Mouse (Mus musculus) stomach, embryonic 16.5 days (tissue): ENCODE measurements around the gene Pla2g2f. TPM values are rescaled to one million over a fixed set of nuclear protein-coding genes. Genes with fewer than 3 reads are reported as not detected.

Experiments used
- ATAC-seq: fragments of 200-750 bp; cut with Nextera tagmentation; 2 replicates; pipeline ENCODE4 v1.8.0; 2017; ENCODE audit warnings: moderate number of reproducible peaks, moderate TSS enrichment; ENCODE audit not compliant: insufficient read depth, low FRiP score
- H3K27ac ChIP-seq: fragments of 300-500 bp; sonication (generic); 2 replicates; pipeline ENCODE4 v1.5.1; 2014; ENCODE audit warnings: low read length
- H3K27me3 ChIP-seq: fragments of 300-500 bp; sonication (generic); 2 replicates; pipeline ENCODE4 v1.6.1; 2014; ENCODE audit warnings: low read length, control low read depth, mixed read lengths; ENCODE audit not compliant: control insufficient read depth, insufficient read depth
- H3K36me3 ChIP-seq: fragments of 300-500 bp; sonication (generic); 2 replicates; pipeline ENCODE4 v1.6.1; 2014; ENCODE audit warnings: low read length; ENCODE audit not compliant: control insufficient read depth, insufficient read depth
- H3K4me1 ChIP-seq: fragments of 300-500 bp; sonication (generic); 2 replicates; pipeline ENCODE4 v1.6.1; 2014; ENCODE audit warnings: low read length, control low read depth, mixed read lengths; ENCODE audit not compliant: control insufficient read depth, insufficient read depth
- H3K4me2 ChIP-seq: fragments of 300-500 bp; sonication (generic); 2 replicates; pipeline ENCODE4 v1.6.1; 2014; ENCODE audit warnings: low read depth, low read length, mixed read lengths
- H3K4me3 ChIP-seq: fragments of 300-500 bp; sonication (generic); replicated peaks from 2 replicates; pipeline ENCODE4 v1.5.1; 2014; ENCODE audit warnings: mild to moderate bottlenecking, low read length
- H3K9ac ChIP-seq: fragments of 300-500 bp; sonication (generic); 2 replicates; pipeline ENCODE4 v1.6.1; 2014; ENCODE audit warnings: low read length
- H3K9me3 ChIP-seq: fragments of 300-500 bp; sonication (generic); replicated peaks from 2 replicates; pipeline ENCODE4 v1.6.1; 2016; ENCODE audit warnings: low read length, control low read depth; ENCODE audit not compliant: control insufficient read depth
- WGBS: fragments of 180-500 bp; shearing (Covaris S2); extraction: QIAGEN DNeasy Blood & Tissue Kit; methylation state at CpG from one replicate; pipeline ENCODE4 v1.1.7; 2014; 5-methylcytosine and 5-hydroxymethylcytosine counted together
- polyA plus RNA-seq: library from polyadenylated mRNA; unstranded; fragments of >200 nt; fragmentation: Nextera tagmentation; extraction: Ambion mirVana; gene quantifications from 2 replicates; pipeline ENCODE4 v1.2.1, GENCODE M21; 2015

Gene Pla2g2f
- polyA plus RNA-seq, 1 experiment from 2014 or later, result 2.0 TPM

DNA sequence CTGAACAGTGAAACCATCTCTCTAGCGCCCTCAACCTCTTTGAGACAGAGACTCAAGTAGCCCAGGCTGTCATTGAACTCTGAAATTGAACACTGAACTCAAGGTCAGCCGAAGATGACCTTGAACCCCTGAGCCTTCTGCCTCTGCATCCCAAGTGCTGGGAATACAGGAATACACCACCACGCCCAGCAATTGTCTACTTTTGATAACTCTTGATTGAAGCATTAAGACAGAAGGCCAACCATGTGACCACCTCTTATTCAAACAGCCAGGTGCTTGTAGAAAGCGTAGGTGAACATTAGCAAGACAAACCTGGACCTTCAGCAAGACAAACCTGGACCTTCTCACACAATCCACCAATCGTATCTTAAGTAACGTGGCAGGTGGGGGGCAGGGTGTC is 36.9 kb upstream of the Pla2g2f start:
- Histone ChIP-seq H3K36me3 (no peaks in the 10 kb centered on the region), H3K27me3 (no peaks in the 10 kb centered on the region), H3K4me3 (no peak overlapping the region), H3K4me2 (no peak overlapping the region), H3K9me3 (no peaks in the 10 kb centered on the region), H3K4me1 (peaks cover 6% of the 10 kb centered on the region; the same call in 1 of the 2 replicates), H3K9ac (no peak overlapping the region), H3K27ac (no peak overlapping the region)
- whole genome bisulfite sequencing, result 94% methylated on average over 6 of the region's 6 CpGs
- ATAC-seq, result no peak

DNA sequence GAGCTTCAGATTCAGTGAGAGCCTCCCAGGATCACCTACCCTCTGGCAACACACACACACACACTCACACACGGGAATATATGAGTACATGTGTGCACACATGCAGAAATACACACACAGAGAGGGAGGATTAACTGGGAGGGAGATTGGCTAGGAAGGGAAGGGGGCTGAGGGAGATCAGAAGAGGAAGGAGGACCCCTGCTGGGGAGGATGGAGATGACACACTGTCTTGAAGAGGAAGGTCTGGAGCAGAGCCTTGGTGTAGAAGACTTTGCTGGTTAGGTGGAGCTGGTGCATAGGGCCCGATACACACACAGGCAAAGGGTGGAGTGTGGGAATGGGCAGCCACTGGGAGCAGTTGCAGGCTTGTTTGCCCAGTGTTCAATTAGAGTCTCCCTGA is 35.9 kb upstream of the Pla2g2f start:
- Histone ChIP-seq H3K9me3 (no peaks in the 10 kb centered on the region), H3K4me1 (peaks cover 6% of the 10 kb centered on the region; the same call in 1 of the 2 replicates), H3K4me3 (no peak overlapping the region), H3K9ac (no peak overlapping the region), H3K36me3 (no peaks in the 10 kb centered on the region), H3K27ac (no peak overlapping the region; the same call in 1 of the 2 replicates), H3K4me2 (no peak overlapping the region), H3K27me3 (no peaks in the 10 kb centered on the region)
- WGBS, result 44% methylated on average over 2 of the region's 2 CpGs
- ATAC-seq, result 0 out of 2 replicates have a peak, but pooled peaks have one; percentile 34

DNA sequence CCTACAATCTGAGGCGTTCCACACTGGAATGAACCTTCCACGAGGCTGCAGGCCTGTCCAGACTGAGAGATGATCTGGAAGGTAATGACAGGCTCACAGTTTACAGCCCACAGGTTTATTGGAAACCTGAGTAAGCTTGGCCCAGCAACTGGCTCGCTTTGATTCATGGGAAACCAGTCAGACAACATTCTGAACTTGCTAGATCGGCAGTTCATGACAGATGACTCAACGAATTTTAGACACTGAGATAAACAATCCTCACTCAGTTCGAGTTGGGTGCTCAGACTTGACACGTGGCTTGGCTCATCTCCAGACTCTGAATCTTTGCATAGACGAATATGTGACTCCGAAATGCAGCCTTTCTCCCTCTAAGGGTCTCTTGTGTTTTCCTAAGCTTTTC is 35.2 kb upstream of the Pla2g2f start:
- Histone ChIP-seq H3K9ac (no peak overlapping the region; the same call in 1 of the 2 replicates), H3K27me3 (no peaks in the 10 kb centered on the region), H3K4me2 (no peak overlapping the region), H3K4me1 (peaks cover 6% of the 10 kb centered on the region; the same call in 1 of the 2 replicates), H3K36me3 (no peaks in the 10 kb centered on the region), H3K27ac (peak overlapping the region; percentile 4; the same call in 1 of the 2 replicates), H3K4me3 (no peak overlapping the region), H3K9me3 (no peaks in the 10 kb centered on the region)
- 13% methylated on average over 9 of the region's 9 CpGs for WGBS
- ATAC-seq, result peak; percentile 63

DNA sequence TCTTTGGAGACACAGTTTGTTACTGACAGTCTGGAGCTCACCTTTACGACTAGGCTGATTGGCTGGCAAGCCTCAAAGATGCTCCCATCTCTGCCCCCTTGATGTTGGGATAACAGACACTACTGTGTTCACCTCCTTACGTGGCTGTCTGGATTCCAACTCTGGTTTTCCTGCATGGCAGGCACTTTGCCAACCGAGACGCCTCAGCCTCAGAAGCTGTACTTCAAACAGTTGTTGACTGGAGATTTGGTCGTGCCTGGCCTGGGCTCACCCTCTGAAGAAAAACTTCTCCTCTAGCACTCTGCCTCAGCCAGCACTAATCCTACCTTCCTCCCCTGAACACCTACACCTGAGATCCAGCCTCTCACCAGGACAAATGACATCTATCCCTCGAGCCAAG is 34.0 kb upstream of the Pla2g2f start:
- no peaks in the 10 kb centered on the region for H3K9me3 ChIP-seq
- peaks cover 6% of the 10 kb centered on the region; the same call in 1 of the 2 replicates for H3K4me1 ChIP-seq
- 62% methylated on average over 6 of the region's 6 CpGs for WGBS
- no peak overlapping the region for H3K4me3 ChIP-seq
- ATAC-seq, result no peak
- no peak overlapping the region for H3K4me2 ChIP-seq
- no peak overlapping the region for H3K27ac ChIP-seq
- no peak overlapping the region for H3K9ac ChIP-seq
- H3K27me3 ChIP-seq, result no peaks in the 10 kb centered on the region
- H3K36me3 ChIP-seq, result no peaks in the 10 kb centered on the region

DNA sequence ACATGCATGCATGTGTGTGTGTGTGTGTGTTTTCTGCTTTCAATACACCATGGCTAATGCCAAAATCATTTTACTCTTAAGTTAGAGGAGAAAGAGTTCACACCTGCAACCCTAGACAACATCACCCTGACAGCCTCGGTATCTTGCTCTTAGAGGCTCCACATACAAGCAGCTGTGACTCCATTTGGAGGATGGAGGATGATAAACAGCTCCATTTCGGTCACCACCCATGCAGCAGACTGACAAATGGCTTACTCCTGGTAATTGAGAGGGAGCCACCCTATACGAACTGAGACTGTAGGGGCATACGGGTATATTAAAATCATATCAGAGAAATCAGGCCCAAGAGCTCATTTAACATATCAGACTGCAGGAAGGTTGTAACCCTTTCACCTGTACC is 31.0 kb upstream of the Pla2g2f start:
- H3K9ac ChIP-seq, result no peak overlapping the region
- no peak overlapping the region for H3K4me3 ChIP-seq
- WGBS, result 60% methylated on average over 4 of the region's 4 CpGs
- peaks cover 6% of the 10 kb centered on the region; the same call in 1 of the 2 replicates for H3K4me1 ChIP-seq
- no peaks in the 10 kb centered on the region for H3K9me3 ChIP-seq
- H3K27ac ChIP-seq, result no peak overlapping the region
- H3K4me2 ChIP-seq, result no peak overlapping the region
- H3K27me3 ChIP-seq, result no peaks in the 10 kb centered on the region
- no peak for ATAC-seq
- H3K36me3 ChIP-seq, result no peaks in the 10 kb centered on the region

DNA sequence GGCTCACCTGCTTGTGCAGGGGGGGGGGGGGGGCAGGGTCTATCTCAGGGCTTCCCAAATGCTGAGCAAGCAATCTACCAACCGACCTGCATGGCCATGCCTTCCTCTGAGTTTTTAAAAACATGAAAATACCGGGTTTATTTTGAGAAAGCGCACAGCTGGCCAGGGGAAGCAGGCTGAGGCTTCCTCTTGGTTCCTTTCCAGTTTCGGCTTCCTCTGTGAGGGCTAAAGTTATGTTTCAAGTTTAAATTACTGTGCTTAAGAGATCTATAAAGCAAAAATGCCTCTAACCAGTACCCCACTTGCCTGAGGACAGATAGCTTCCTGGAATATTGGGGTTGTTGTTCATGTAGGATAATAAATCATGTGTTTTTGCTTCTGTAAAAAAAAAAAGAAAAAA is 28.7 kb upstream of the Pla2g2f start:
- no peak overlapping the region for H3K27ac ChIP-seq

DNA sequence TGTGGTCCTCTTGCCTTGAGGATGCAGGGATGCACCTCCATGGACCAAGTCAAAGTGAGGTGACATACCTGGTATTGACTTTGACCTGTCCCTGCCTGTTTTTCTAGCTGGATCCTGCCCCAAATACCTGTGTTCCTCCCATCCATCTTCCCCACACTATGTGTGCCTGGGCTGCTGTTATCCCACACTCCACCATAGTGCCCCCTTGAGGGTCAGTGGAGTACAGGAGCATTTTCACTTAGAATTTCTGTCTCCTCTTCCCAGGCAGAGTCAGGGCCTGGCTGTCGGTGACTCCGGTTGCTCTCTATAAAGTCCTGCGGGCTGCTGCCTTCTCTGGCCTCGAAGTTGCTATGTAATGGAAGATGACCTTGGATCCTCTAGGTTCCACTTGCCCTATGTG is 28.3 kb upstream of the Pla2g2f start:
- 59% methylated on average over 4 of the region's 4 CpGs for WGBS

More for the DNA sequence above, 28.7 kb upstream of the Pla2g2f start:
- Histone ChIP-seq H3K9me3 (no peaks in the 10 kb centered on the region), H3K9ac (no peak overlapping the region), H3K4me2 (no peak overlapping the region), H3K4me3 (no peak overlapping the region), H3K36me3 (no peaks in the 10 kb centered on the region), H3K27me3 (no peaks in the 10 kb centered on the region), H3K4me1 (no peaks in the 10 kb centered on the region)
- no peak for ATAC-seq
- 42% methylated on average over 4 of the region's 4 CpGs for WGBS

DNA sequence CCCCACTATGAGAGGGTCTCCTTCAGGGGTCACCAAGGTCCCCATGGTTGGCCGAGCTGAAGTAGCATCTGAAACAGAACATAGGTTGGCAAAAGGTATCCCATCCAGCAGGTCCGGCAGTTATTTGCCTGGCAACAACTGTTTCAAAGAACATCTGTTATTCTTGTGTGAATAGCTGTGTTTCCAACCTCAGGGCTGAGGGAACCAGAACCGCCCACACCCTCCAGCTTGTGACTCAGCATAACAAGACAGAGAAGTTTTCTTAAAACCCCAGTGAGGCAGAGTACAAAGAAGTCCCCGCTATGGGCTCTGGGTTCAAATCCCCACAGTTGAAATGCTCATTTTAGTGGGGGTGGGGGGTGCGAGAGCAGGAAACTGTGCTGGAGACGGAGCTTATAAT is 24.7 kb upstream of the Pla2g2f start:
- no peak overlapping the region for H3K4me2 ChIP-seq
- H3K4me1 ChIP-seq, result no peaks in the 10 kb centered on the region
- H3K9me3 ChIP-seq, result no peaks in the 10 kb centered on the region
- H3K9ac ChIP-seq, result no peak overlapping the region
- no peak overlapping the region for H3K27ac ChIP-seq
- H3K27me3 ChIP-seq, result no peaks in the 10 kb centered on the region
- H3K36me3 ChIP-seq, result no peaks in the 10 kb centered on the region
- 76% methylated on average over 6 of the region's 6 CpGs for WGBS
- no peak for ATAC-seq
- no peak overlapping the region for H3K4me3 ChIP-seq

More for the DNA sequence above, 28.3 kb upstream of the Pla2g2f start:
- Histone ChIP-seq H3K9ac (no peak overlapping the region), H3K27ac (no peak overlapping the region), H3K4me1 (no peaks in the 10 kb centered on the region), H3K36me3 (no peaks in the 10 kb centered on the region), H3K4me3 (no peak overlapping the region), H3K9me3 (no peaks in the 10 kb centered on the region), H3K27me3 (no peaks in the 10 kb centered on the region), H3K4me2 (no peak overlapping the region)
- no peak for ATAC-seq

DNA sequence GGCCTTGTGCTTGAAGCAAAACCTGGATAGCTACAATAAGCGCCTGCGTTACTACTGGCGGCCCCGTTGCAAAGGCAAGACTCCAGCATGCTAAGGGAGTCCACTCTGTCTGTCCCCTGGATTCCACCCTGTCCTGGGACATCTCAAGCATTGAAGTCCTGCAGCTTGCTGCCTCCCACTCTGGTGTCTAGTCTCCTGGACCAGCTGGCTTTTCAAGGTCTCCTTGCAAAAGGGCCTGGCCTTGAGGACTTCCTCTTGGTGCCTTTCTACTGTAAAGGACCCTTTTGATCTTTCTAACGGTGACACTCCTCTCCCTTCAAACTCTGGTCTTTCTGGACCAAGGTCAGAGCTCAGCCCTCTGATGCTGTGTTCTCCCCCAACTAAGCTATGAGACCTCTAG is 22.9 kb upstream of the Pla2g2f start:
- Histone ChIP-seq H3K4me2 (no peak overlapping the region), H3K9ac (no peak overlapping the region), H3K27me3 (no peaks in the 10 kb centered on the region), H3K36me3 (no peaks in the 10 kb centered on the region), H3K9me3 (no peaks in the 10 kb centered on the region), H3K27ac (no peak overlapping the region), H3K4me3 (no peak overlapping the region), H3K4me1 (no peaks in the 10 kb centered on the region)
- 78% methylated on average over 5 of the region's 5 CpGs for WGBS
- no peak for ATAC-seq
